Mouse (Mus musculus) ovary, postnatal 36 days (tissue): ENCODE results near the gene Itih4.
A peak's percentile ranks its signal among the peaks of the same experiment; 100 is the strongest.

Experiments used
- DNase-seq: peaks from one replicate; pipeline ENCODE4 v3.0.0; 2022; ENCODE audit warnings: low spot score, mixed read lengths

The Itih4 gene

GRCm38 (mm10) chr14:30943038-30943437, 56.8 kb downstream of the Itih4 start, which contains the start of gene Itih1:
TSS of gene Itih1 (minus strand) at chr14:30943289.
- DNase-seq, result no peak

- DNase-seq, result peak; percentile 65
Observed at GRCm38 (mm10) chr14:30943860-30944674, 57.8 kb downstream of the Itih4 start.

GRCm38 (mm10) chr14:30944745-30945144, 58.5 kb downstream of the Itih4 start:
- peak; percentile 9 for DNase-seq

- DNase-seq, result no peak
Observed at GRCm38 (mm10) chr14:30949986-30950385, 63.7 kb downstream of the Itih4 start.

GRCm38 (mm10) chr14:30951154-30951825, 65.0 kb downstream of the Itih4 start, which contains the start of gene Nek4:
TSS of gene Nek4 (plus strand) at chr14:30951377.
- peak; percentile 97 for DNase-seq
